Mouse (Mus musculus) heart, postnatal 14 days (tissue): ENCODE measurements around the gene Slc7a7. TPM values are rescaled to one million over a fixed set of nuclear protein-coding genes. Genes with fewer than 3 reads are reported as not detected.

Experiments
- DNase-seq, 2 experiments: peaks; one replicate each; pipeline ENCODE4 v3.0.0; 2021 to 2022
- intact Hi-C: fragments of 180-260 bp; cut with DNase I; formaldehyde crosslinking; loops from one replicate; pipeline ENCODE4 v1.15.1; 2025
- total RNA-seq, 2 experiments: library from RNA; stranded (reverse); gene quantifications; 2 replicates each; pipeline ENCODE4 v1.2.3; 2021

Slc7a7 gene
- total RNA-seq, 2 experiments from 2014 or later, result 6.2 to 6.5 TPM

DNA sequence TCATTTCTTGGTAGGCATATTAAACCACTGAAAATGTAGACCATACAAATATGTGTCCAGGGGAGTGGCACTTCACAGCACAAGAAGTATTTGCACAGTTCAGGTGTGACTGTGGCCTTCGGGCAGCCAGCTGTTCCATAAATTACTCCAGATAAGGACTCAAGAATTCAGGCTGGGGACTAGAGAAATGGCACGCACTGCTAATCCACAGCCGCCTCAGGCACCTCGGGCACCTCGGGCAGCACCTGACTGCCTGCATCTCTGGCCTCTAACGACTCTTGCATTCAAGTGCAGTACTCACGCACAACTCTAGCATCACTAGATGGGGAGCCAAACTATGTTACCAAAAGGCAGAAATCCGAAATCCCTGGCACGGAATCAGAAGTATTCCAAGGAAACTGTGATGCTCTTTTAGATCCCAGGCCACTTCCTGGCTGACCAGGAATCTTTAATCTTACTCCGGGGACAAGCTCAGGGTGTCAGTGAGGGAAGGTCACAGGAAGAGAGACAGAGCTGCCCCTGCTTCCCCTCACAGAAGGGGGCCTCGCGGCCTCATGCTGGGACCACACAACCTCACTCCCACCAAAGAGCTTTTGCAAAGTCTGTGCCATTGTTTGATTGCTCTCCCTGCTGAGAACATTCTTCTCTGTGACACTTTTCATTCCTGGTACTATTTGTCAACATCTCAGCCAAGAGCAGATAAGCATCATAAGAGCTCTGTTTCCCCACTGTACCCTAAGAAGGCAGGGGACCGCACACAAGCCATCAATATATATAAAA is 2.1 kb downstream of the Slc7a7 start:
- intact Hi-C loops, result loop anchor here (10.0 kb wide), 1 partner anchor 351 kb away; no protein-coding TSS in a partner anchor
- DNase-seq, result no peak

- peak; percentile 30 to 37 for DNase-seq
- intact Hi-C loops, result loop anchor here (5.0 to 10.0 kb wide), 2 partner anchors 33 to 349 kb away; no protein-coding TSS in a partner anchor
Measured at GRCm38 (mm10) chr14:54413877-54414700, 3.5 kb downstream of the Slc7a7 start.

DNA sequence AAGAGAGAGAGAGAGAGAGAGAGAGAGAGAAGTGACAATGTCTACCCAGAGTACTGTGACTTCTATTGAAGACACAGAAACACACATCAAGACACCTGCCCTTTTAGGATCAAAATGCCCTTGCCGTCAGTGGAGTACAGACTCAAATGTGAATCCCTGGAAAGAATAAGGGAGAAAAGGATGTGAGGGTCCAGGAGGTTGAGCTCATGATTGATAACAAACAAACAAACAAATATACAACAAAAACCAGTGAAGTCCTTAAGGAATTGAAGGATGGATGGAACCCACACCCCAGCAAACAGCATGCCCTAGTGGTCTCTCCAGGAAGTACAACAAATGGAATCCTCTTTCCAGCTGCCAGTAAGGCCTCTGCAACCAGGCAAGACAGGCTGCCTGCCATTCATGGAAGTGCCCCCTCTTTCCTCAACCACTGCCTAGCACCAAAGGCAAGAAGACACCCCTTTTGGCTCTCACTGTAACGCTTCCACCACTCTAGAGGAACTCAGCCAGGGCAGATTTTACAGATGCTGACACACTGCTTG is 4.9 kb downstream of the Slc7a7 start:
- intact Hi-C loops, result loop anchor here (1.0 to 10.0 kb wide), 4 partner anchors 35 to 348 kb away; no protein-coding TSS in a partner anchor
- peak; percentile 59 to 76 for DNase-seq

DNA sequence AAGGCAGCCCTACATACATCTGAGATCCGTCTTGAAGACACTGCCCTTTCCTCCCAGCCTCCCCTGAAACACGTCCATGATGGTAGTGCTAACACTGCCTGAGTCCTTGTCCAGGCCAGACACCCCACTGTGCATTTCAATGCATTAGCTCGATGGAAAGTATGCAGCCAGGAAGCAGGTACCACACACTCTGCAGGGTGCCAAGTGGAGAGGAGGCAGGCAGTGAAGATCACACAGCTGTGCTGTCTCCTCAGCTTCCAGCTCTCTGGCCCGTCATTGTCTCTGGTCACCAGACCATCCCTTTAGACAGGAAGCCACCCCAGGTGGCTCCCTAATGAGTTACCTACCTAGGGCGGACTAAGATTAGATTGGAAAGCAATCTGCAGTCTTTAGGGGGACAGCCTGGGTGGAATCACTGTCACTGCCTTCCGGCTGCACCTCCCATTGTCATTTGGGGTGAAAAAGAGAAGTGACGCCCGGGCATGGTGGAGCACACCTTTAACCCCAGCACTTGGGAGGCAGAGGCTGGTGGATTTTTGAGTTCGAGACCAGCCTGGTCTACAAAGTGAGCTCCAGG is 5.5 kb downstream of the Slc7a7 start:
- DNase-seq, result no peak
- intact Hi-C loops, result loop anchor here (1.0 to 10.0 kb wide), 4 partner anchors 35 to 347 kb away; no protein-coding TSS in a partner anchor

- peak; percentile 44 to 45 for DNase-seq
- intact Hi-C loops, result loop anchor here (5.0 to 10.0 kb wide), 2 partner anchors 37 to 345 kb away; no protein-coding TSS in a partner anchor
Measured at GRCm38 (mm10) chr14:54409980-54410810, 7.4 kb downstream of the Slc7a7 start.

DNA sequence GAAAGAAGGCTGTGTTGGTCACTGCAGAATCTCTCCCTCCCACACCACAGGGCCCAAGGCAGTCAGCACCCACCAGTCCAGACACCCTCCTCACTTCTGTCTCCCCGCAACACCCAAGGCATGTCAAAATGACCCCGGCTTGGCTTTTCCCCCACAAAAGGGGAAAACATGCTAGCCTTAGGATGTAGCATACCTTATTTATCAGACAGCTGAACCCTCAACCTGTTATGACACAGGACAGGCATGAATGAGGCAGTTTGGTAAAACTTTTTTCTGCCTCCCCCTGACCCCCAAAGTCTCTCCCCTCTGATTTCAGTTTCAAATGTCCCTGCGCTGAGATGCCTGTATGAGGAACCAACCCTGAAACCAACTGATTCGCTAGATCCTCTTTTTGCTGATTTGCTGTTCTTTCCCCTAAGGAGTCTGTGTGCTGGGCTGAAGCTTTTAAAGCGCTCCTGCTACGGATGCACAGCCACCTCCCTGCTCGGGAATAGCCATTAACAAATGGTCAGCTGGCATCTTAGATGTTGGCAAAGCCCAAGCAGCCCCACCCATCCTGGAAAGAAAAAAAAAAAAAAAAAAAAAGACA is 8.4 kb downstream of the Slc7a7 start:
- DNase-seq, result no peak
- intact Hi-C loops, result no loop called here

- DNase-seq, result peak in 1 of 2 experiments; percentile 20
- intact Hi-C loops, result no loop called here
Measured at GRCm38 (mm10) chr14:54408336-54409056, 9.1 kb downstream of the Slc7a7 start.

GRCm38 (mm10) chr14:54401723-54402122 is 15.9 kb downstream of the Slc7a7 start:
- intact Hi-C loops, result no loop called here
- no peak for DNase-seq

DNA sequence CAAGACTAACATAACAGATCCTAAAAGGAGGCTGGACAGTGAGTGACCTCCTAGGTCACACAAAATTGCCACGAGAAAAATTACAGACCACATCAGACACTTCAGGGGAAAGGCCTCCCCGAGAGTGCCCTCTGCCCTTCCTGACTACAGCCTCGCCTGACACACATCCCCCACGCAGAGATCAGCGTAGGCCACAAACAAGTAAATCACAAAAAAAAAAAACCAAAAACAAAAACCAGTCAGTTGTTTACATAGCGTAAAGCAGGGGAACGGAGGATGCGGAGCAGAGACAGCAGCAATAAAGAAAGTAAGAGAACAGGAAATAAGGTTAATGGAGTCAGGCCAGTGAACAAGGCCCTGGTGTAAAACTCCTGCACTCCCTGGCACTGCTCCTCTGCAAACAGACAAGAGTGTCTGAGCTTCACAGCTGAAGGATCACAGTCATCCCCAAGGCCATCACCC is 18.6 kb downstream of the Slc7a7 start:
- DNase-seq, result no peak
- intact Hi-C loops, result no loop called here

- no peak for DNase-seq
Measured at GRCm38 (mm10) chr14:54398528-54398916, 19.1 kb downstream of the Slc7a7 start.

GRCm38 (mm10) chr14:54397872-54398527 is 19.6 kb downstream of the Slc7a7 start:
- DNase-seq, result no peak
- intact Hi-C loops, result no loop called here

More at GRCm38 (mm10) chr14:54398528-54398916, 19.1 kb downstream of the Slc7a7 start:
- intact Hi-C loops, result no loop called here

DNA sequence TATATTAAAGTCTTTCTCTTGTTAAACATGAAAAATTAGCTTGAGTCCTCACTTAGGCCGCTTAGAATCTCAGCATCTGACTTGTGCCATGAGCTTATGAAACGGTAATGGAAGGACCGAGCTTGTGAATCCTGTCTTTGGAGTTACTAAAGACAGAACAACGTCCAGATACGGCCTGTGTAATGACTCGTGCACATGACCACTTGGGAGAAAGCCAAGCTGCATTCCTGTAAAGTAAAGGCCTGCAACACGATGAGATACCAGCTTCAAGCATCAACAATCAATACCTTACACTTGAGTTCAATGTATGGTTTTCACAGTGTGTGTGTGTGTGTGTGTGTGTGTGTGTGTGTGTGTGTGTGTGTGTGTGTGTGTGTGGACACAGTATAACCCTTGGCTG is 20.9 kb downstream of the Slc7a7 start:
- DNase-seq, result no peak
- intact Hi-C loops, result no loop called here

- intact Hi-C loops, result no loop called here
- DNase-seq, result no peak
Measured at GRCm38 (mm10) chr14:54394309-54394708, 23.3 kb downstream of the Slc7a7 start.

DNA sequence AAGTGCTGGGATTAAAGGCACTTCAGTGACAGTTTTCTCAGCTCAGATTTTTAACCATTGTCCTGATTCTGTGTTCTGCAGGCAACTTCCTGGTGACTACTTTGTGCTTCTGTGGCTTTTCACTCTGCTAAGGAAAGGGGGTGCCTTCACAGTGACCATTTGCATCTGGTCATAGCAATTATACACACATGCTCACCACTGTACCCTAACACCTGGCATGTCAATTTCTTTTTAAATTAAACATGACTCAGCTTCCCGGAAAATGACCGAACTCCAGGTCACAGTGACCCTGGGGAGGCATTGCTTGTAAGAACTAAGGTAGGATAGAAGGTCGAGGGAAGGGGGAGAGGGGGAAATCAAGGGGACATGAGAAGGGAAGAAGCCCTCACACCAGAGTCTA is 23.8 kb downstream of the Slc7a7 start:
- DNase-seq, result no peak
- intact Hi-C loops, result no loop called here

- no peak for DNase-seq
- intact Hi-C loops, result no loop called here
Measured at GRCm38 (mm10) chr14:54390843-54391242, 26.7 kb downstream of the Slc7a7 start.

DNA sequence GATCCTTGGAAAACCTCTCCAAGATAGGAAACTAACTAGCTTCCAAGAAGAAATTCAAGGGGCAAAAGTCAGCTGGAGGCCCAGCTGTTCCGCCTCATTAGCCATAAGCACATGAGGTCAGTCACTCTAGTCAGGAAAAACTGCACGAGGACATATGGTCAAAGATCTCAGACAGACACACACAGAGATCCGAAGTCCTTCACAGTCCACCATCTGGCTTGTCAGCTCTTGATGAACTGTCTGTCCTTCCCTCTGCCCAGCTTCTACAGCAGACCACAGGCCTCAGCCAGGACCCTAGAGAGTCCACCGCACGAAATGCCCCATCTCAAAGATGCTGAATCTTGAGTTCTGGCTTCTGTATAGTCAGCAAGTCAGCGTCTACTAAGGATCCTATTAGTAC is 30.0 kb downstream of the Slc7a7 start:
- no peak for DNase-seq
- intact Hi-C loops, result no loop called here

GRCm38 (mm10) chr14:54385968-54386618 is 31.5 kb downstream of the Slc7a7 start:
- no peak for DNase-seq
- intact Hi-C loops, result no loop called here

GRCm38 (mm10) chr14:54384396-54384795 is 33.2 kb downstream of the Slc7a7 start:
- intact Hi-C loops, result no loop called here
- no peak for DNase-seq
